Mouse (Mus musculus): ENCODE measurements around the gene Zfp952.

DNA sequence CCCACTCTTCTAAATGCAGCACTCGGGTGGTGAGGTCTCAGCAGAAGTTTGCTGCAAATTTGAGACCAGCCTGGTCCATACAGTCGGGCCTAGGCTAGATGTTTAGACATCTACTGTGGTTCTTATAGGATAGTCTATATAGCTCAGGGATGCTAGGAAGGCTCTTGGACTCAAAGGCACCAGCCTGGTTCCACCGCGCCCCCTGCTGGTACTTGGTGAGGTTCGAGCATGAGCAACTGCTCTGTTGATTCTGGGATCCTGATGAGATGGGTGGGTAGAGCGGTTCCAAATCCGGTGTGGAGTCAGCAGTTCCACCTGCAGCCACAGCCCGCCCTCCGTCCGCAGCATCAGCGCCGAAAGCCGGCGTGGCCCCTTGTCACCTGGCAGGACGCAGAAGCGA, 41.5 kb upstream of the Zfp952 start:
- TF ChIP-seq CTCF (IDR thresholded peaks at IDR 0.05; ENCODE audit: low read depth, low read length) = peak; percentile 38
- no peak for TF ChIP-seq TAL1 (conservative IDR thresholded peaks at IDR 0.05; ENCODE audit: low read depth, low read length)
- TF ChIP-seq GATA1 (IDR thresholded peaks at IDR 0.05; ENCODE audit: borderline replicate concordance, low read length) = no peak
- TF ChIP-seq POLR2AphosphoS5 (IDR thresholded peaks at IDR 0.05; ENCODE audit: insufficient replicate concordance, low read depth, low read length) = no peak
- no peak for TF ChIP-seq GATA2 (IDR thresholded peaks at IDR 0.05; ENCODE audit: borderline replicate concordance, low read depth, low read length)

Measured in G1E (cell line).